Mouse (Mus musculus): ENCODE measurements around the gene S100a4. TPM values are rescaled to one million over a fixed set of nuclear protein-coding genes. Genes with fewer than 3 reads are reported as not detected.
A peak's percentile ranks its signal among the peaks of the same experiment; 100 is the strongest.

The S100a4 gene
- total RNA-seq, 2 experiments from 2014 or later: 6.8 to 7.0 TPM

GRCm38 (mm10) chr3:90596810-90597209, 6.8 kb upstream of the S100a4 start:
- intact Hi-C loops (cut with DNase I): no loop called here
- DNase-seq (ENCODE audit: low spot score in 2 of 2): no peak

GRCm38 (mm10) chr3:90597736-90598135, 5.8 kb upstream of the S100a4 start:
- intact Hi-C loops (cut with DNase I): no loop called here

DNA sequence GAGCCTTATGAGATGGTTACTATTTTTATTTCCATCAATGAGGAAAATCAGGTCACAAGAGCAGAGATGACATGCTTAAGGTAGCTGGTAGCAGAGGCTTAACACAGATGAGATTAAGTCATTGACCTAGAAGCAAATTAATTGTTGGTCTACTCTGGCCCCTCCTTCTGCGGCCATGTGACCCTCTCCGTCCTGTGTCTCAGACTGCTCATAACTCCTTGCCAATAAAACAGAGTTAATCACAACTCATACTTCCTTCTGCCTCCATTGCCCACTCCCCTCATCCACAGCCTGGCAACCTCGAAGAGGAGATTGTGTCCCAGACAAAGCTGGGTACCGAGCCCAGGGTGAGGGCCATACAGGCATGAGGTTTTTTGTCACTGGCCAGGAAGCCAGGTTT, 5.4 kb upstream of the S100a4 start:
- no peak for DNase-seq (ENCODE audit: low spot score in 2 of 2)
- intact Hi-C loops (cut with DNase I): no loop called here

More at GRCm38 (mm10) chr3:90597736-90598135, 5.8 kb upstream of the S100a4 start:
- no peak for DNase-seq (ENCODE audit: low spot score in 2 of 2)

- DNase-seq (ENCODE audit: low spot score in 2 of 2): no peak
- intact Hi-C loops (cut with DNase I): no loop called here
Observed at GRCm38 (mm10) chr3:90599401-90599800, 4.2 kb upstream of the S100a4 start.

GRCm38 (mm10) chr3:90600036-90600435, 3.5 kb upstream of the S100a4 start:
- DNase-seq (ENCODE audit: low spot score in 2 of 2): no peak
- intact Hi-C loops (cut with DNase I): no loop called here

- intact Hi-C loops (cut with DNase I): no loop called here
- DNase-seq (ENCODE audit: low spot score in 2 of 2): no peak
Observed at GRCm38 (mm10) chr3:90600458-90601195, 2.9 kb upstream of the S100a4 start.

DNA sequence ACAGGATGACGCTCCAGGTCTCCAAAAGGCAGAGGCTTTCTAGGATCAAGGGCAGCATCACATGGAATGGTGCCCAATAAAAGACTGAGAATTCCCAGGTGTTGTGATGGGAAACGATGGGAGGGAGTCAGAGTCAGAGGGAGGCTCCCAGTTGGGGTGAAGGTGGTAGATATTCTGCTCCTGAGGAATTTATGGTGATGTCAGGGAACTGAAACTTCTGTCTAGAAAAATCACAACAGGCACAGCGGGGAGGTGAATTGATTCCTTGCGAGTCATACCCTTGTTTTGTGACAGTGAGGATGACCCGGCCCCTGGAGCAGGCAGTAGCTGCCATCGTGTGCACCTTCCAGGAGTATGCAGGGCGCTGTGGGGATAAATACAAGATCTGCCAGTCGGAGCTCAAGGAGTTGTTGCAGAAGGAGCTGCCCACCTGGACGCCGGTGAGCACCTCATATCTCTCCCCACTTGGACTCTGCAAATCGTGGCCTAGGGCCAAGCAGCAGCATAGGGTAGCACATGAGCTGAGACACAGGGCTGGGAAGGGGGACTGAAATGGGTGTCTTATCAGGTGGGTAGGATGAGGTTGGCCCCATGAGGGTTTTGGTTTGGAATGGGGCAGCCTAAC, 2.0 kb upstream of the S100a4 start, which contains the start of gene Gm42674:
Gene Gm42674, plus strand, starts transcription at position 419 of the 625 bp plus-strand sequence.
- intact Hi-C loops (cut with DNase I): no loop called here
- DNase-seq (ENCODE audit: low spot score in 2 of 2): no peak

DNA sequence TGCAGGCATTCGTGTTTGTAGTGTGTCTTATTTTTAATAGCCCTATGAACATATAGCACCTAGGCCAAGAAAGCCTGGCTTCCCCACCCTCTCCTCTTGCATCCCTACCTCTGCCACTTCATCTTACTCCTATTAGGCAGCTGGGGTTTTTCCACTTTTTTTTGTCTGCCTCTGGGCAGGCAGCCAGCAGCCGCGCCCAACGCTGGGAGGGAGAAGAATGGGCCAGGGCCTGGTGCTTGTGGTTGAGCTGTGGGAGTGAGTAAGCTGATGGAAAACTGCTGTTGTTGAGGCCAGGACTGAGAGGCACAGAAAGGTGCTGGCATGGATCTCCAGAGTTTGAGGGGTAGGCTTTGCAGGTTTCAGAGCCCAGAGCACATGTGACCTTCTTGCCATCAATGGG, 845 bp downstream of the S100a4 start:
- peak in 1 of 2 experiments; percentile 35 for DNase-seq (ENCODE audit: low spot score in 2 of 2)
- intact Hi-C loops (cut with DNase I): no loop called here

GRCm38 (mm10) chr3:90605049-90605448, 1.5 kb downstream of the S100a4 start:
- intact Hi-C loops (cut with DNase I): no loop called here
- no peak for DNase-seq (ENCODE audit: low spot score in 2 of 2)

GRCm38 (mm10) chr3:90605736-90606135, 2.2 kb downstream of the S100a4 start:
- intact Hi-C loops (cut with DNase I): no loop called here
- no peak for DNase-seq (ENCODE audit: low spot score in 2 of 2)

DNA sequence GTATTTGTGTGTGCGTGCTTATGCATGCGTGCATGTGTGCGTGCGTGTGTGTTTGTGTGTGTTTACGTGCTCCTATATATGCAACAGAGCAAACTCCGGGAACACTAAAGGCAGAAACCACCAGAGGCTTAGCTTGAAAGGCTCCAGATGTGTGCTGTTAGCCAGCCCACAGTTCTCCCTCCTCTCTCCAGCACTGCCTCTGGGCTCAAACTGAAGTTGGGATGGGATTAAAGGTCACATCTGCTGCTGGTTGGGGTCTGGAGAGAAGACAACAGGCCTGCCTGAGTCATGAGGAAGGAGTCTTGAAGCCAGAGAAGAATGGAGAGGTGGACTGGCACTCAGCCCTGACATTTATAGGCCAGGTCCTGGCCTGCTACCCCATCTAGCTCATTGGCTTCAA, 2.6 kb downstream of the S100a4 start:
- no peak for DNase-seq (ENCODE audit: low spot score in 2 of 2)
- intact Hi-C loops (cut with DNase I): no loop called here

- intact Hi-C loops (cut with DNase I): no loop called here
- DNase-seq (ENCODE audit: low spot score in 2 of 2): no peak
Observed at GRCm38 (mm10) chr3:90607361-90607760, 3.8 kb downstream of the S100a4 start.

DNA sequence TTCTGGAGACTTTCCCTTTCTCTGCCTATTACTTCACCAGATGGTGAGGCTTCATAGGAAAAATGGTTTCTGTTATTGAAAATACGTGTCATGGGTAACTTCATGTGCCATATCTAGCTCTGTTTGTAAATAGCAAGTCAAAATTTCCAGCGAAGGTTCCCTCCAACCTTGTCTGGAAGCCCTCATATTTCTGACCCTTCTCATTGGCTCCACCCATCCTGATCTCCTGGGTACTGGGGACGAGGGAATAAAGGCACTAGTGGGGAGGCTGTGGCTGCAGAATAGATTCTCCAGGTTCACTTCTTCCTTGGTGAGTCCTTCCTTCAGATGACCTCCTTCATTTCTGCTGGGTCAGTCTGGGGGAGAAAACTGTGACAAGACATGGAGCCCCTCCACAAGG, 4.7 kb downstream of the S100a4 start, which contains the start of gene S100a5:
Gene S100a5, plus strand, starts transcription at position 301 of the 400 bp plus-strand sequence.
- DNase-seq (ENCODE audit: low spot score in 2 of 2): no peak
- intact Hi-C loops (cut with DNase I): no loop called here

DNA sequence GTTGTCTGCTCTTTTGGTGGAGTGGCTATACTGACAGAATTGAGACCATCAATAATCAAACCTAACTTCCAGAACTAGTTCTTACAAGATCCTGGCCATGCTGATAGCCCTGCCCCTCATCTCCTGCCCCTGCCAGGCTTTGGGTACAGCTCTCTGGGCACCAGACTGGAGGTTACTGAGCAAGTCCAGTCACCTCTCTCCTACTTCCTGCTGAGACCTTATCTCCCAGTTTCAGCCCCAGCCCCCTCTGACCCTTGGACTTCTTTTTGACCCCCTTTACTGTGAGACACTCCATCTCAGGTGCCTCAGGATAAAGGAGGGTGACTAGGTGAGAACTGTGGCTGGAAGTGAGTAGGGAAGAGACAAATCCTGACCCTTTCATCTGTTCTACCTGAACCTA, 5.5 kb downstream of the S100a4 start:
- intact Hi-C loops (cut with DNase I): no loop called here
- no peak for DNase-seq (ENCODE audit: low spot score in 2 of 2)

DNA sequence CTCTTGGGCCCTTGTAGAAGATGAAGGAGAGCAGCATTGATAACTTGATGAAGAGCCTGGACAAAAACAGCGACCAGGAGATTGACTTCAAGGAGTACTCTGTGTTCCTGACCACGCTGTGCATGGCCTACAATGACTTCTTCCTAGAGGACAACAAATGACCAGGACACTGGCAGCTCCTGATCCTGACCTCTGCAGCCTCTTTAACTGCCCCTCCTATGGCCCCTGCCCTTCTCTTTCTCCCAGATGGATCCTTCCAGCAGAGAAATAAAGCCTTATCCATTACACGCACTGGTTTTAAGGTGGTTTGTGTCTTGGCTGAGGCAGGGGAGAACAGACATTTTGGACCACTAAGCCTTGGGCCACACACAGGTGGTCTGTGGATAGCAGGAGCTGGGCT, 7.9 kb downstream of the S100a4 start:
- intact Hi-C loops (cut with DNase I): no loop called here
- no peak for DNase-seq (ENCODE audit: low spot score in 2 of 2)

- peak in 1 of 2 experiments; percentile 66 for DNase-seq (ENCODE audit: low spot score in 2 of 2)
- intact Hi-C loops (cut with DNase I): loop anchor here (2.0 kb wide), 1 partner anchor 25 kb away; no protein-coding TSS in a partner anchor
Observed at GRCm38 (mm10) chr3:90612061-90612460, 8.5 kb downstream of the S100a4 start.

DNA sequence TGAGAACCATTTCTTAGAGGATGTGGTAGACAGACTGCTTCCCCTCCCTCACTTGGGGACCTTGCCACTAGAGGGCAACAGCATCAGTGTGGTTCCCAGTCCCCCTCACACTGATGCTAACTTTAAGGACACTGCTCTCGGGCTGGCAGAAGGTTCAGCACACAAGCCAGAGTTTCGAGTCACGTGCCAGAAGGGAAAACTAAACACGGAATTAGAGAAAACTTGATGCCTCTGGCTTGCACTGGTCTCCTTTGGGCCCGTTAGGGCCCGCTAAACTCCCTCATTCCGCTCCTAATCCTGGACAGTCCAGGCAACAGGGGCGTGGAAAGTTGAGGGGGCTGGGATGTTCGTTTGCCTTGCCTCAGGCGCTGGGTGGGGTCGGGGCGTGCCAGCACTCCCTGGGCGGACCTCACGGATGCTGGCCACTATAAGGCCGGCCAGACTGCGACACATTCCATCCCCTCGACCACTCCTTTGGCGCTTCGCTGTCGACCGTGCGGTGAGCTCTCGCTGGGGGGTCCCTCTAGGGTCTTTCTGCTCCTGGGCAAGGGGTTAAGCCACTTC, 9.2 kb downstream of the S100a4 start, which contains the start of gene S100a6:
Gene S100a6, plus strand, starts transcription at position 155 of the 564 bp plus-strand sequence.
- intact Hi-C loops (cut with DNase I): loop anchor here (2.0 kb wide), 1 partner anchor 26 kb away; no protein-coding TSS in a partner anchor
- DNase-seq (ENCODE audit: low spot score in 2 of 2): peak; percentile 63 to 75

DNA sequence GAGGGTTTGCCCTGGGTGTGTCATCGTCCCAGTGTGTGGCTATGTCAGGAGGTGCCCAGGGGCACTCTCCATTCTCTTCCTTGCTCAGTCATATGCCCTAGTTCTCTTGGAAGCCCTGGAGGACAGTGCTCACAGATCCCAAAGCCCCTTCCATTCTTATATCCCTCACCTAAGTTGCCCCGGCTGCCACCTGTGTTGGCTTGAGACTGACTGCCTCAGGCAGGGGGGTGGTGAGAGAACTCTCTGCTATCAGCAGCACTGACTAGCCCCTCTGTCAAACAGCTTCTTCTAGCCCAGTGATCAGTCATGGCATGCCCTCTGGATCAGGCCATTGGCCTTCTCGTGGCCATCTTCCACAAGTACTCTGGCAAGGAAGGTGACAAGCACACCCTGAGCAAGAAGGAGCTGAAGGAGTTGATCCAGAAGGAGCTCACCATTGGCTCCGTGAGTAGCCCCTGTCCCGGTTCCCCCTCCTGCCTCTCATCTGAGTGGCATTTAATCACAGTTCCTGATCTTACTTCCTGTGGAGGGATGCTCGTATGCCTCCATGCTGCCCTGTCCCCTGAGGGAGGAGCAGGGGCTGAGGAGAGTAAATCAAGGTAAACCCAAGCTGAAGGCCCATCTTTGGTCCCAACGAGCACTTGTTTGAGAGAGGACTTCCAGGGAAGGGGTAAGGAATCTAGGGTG, 10.0 kb downstream of the S100a4 start:
- no peak for DNase-seq (ENCODE audit: low spot score in 2 of 2)
- intact Hi-C loops (cut with DNase I): loop anchor here (2.0 kb wide), 2 partner anchors 27 to 123 kb away; partner anchors contain the start of gene Snapin

- intact Hi-C loops (cut with DNase I): loop anchor here (2.0 kb wide), 1 partner anchor 123 kb away; the partner anchor contains the start of gene Snapin
- no peak for DNase-seq (ENCODE audit: low spot score in 2 of 2)
Observed at GRCm38 (mm10) chr3:90614148-90614530, 10.6 kb downstream of the S100a4 start.
